Mouse (Mus musculus): Measurements from ENCODE around the gene Uqcr10.

- TF ChIP-seq CTCF (IDR thresholded peaks at IDR 0.05) (no peak), EP300 (IDR thresholded peaks at IDR 0.05) (no peak)
Observed at GRCm38 (mm10) chr11:4719961-4720360, 15.8 kb upstream of the Uqcr10 start.
